Mouse (Mus musculus): ENCODE data around the gene Capn15.

- no peak for TF ChIP-seq CTCF (conservative IDR thresholded peaks at IDR 0.05; ENCODE audit: low read length)
- no peak for TF ChIP-seq NANOG (IDR thresholded peaks at IDR 0.05; ENCODE audit: borderline replicate concordance, low read length)
- no peak for TF ChIP-seq POU5F1 (IDR thresholded peaks at IDR 0.05; ENCODE audit: borderline replicate concordance, low read length)
Observed at GRCm38 (mm10) chr17:25950706-25951105, 34.9 kb downstream of the Capn15 start.

All from E14TG2a.4 (cell line).